Mouse (Mus musculus): ENCODE data around the gene Csf2rb2. TPM values are rescaled to one million over a fixed set of nuclear protein-coding genes. Genes with fewer than 3 reads are reported as not detected.
"Not testable (repeated sequence)": the region's sequence is repeated elsewhere in the genome, so short reads cannot be mapped to it uniquely, and the experiment has no call there.

Csf2rb2 gene
- polyA plus RNA-seq, 1 experiment from 2014 or later: 0.70 TPM

GRCm38 (mm10) chr15:78256602-78257259, 48.8 kb downstream of the Csf2rb2 start:
- not testable (repeated sequence) for H3K9me3 ChIP-seq (ENCODE audit: control insufficient read depth, low read length); H3K4me3 ChIP-seq (ENCODE audit: low read depth, low read length); H3K9ac ChIP-seq (ENCODE audit: low read length); H3K4me1 ChIP-seq (ENCODE audit: control insufficient read depth, insufficient read depth, low read length); ATAC-seq (ENCODE audit: insufficient read depth, low FRiP score, low TSS enrichment); DNase-seq (ENCODE audit: low spot score); H3K27ac ChIP-seq (ENCODE audit: low read depth, low read length); H3K36me3 ChIP-seq (ENCODE audit: control insufficient read depth, insufficient read depth, low read length); H3K4me2 ChIP-seq (ENCODE audit: low read depth); H3K27me3 ChIP-seq (ENCODE audit: control insufficient read depth, insufficient read depth, low read length)

- H3K27ac ChIP-seq (ENCODE audit: low read depth, low read length): no peak overlapping the region
- DNase-seq (ENCODE audit: low spot score) (peak; percentile 72), ATAC-seq (ENCODE audit: insufficient read depth, low FRiP score, low TSS enrichment) (no peak)
- WGBS: 25% methylated on average over 20 of the region's 20 CpGs
- H3K9ac ChIP-seq (ENCODE audit: low read length): no peak overlapping the region
- no peaks in the 10 kb centered on the region for H3K36me3 ChIP-seq (ENCODE audit: control insufficient read depth, insufficient read depth, low read length)
- H3K27me3 ChIP-seq (ENCODE audit: control insufficient read depth, insufficient read depth, low read length): no peaks in the 10 kb centered on the region
- H3K4me3 ChIP-seq (ENCODE audit: low read depth, low read length): no peak overlapping the region
- no peak overlapping the region for H3K4me2 ChIP-seq (ENCODE audit: low read depth)
- H3K4me1 ChIP-seq (ENCODE audit: control insufficient read depth, insufficient read depth, low read length): no peaks in the 10 kb centered on the region
- H3K9me3 ChIP-seq (ENCODE audit: control insufficient read depth, low read length): no peaks in the 10 kb centered on the region
These were observed 50.8 kb downstream of the Csf2rb2 start for GRCm38 (mm10) chr15:78254751-78255150.

GRCm38 (mm10) chr15:78248410-78248809, 57.1 kb downstream of the Csf2rb2 start:
- ATAC-seq (ENCODE audit: insufficient read depth, low FRiP score, low TSS enrichment) (no peak), DNase-seq (ENCODE audit: low spot score) (no peak)
- no peaks in the 10 kb centered on the region for H3K9me3 ChIP-seq (ENCODE audit: control insufficient read depth, low read length)
- no peaks in the 10 kb centered on the region for H3K4me1 ChIP-seq (ENCODE audit: control insufficient read depth, insufficient read depth, low read length)
- no peaks in the 10 kb centered on the region for H3K27me3 ChIP-seq (ENCODE audit: control insufficient read depth, insufficient read depth, low read length)
- no peak overlapping the region for H3K4me3 ChIP-seq (ENCODE audit: low read depth, low read length)
- no peaks in the 10 kb centered on the region for H3K36me3 ChIP-seq (ENCODE audit: control insufficient read depth, insufficient read depth, low read length)
- no peak overlapping the region for H3K4me2 ChIP-seq (ENCODE audit: low read depth)
- 80% methylated on average over 3 of the region's 3 CpGs for WGBS
- no peak overlapping the region for H3K27ac ChIP-seq (ENCODE audit: low read depth, low read length)
- H3K9ac ChIP-seq (ENCODE audit: low read length): no peak overlapping the region

GRCm38 (mm10) chr15:78247659-78248058, 57.9 kb downstream of the Csf2rb2 start:
- DNase-seq (ENCODE audit: low spot score) (no peak), ATAC-seq (ENCODE audit: insufficient read depth, low FRiP score, low TSS enrichment) (no peak)
- no peak overlapping the region for H3K27ac ChIP-seq (ENCODE audit: low read depth, low read length)
- H3K4me2 ChIP-seq (ENCODE audit: low read depth): no peak overlapping the region
- no peaks in the 10 kb centered on the region for H3K27me3 ChIP-seq (ENCODE audit: control insufficient read depth, insufficient read depth, low read length)
- H3K4me1 ChIP-seq (ENCODE audit: control insufficient read depth, insufficient read depth, low read length): no peaks in the 10 kb centered on the region
- no peaks in the 10 kb centered on the region for H3K36me3 ChIP-seq (ENCODE audit: control insufficient read depth, insufficient read depth, low read length)
- WGBS: 84% methylated on average over 2 of the region's 2 CpGs
- no peaks in the 10 kb centered on the region for H3K9me3 ChIP-seq (ENCODE audit: control insufficient read depth, low read length)
- H3K4me3 ChIP-seq (ENCODE audit: low read depth, low read length): no peak overlapping the region
- no peak overlapping the region for H3K9ac ChIP-seq (ENCODE audit: low read length)

DNA sequence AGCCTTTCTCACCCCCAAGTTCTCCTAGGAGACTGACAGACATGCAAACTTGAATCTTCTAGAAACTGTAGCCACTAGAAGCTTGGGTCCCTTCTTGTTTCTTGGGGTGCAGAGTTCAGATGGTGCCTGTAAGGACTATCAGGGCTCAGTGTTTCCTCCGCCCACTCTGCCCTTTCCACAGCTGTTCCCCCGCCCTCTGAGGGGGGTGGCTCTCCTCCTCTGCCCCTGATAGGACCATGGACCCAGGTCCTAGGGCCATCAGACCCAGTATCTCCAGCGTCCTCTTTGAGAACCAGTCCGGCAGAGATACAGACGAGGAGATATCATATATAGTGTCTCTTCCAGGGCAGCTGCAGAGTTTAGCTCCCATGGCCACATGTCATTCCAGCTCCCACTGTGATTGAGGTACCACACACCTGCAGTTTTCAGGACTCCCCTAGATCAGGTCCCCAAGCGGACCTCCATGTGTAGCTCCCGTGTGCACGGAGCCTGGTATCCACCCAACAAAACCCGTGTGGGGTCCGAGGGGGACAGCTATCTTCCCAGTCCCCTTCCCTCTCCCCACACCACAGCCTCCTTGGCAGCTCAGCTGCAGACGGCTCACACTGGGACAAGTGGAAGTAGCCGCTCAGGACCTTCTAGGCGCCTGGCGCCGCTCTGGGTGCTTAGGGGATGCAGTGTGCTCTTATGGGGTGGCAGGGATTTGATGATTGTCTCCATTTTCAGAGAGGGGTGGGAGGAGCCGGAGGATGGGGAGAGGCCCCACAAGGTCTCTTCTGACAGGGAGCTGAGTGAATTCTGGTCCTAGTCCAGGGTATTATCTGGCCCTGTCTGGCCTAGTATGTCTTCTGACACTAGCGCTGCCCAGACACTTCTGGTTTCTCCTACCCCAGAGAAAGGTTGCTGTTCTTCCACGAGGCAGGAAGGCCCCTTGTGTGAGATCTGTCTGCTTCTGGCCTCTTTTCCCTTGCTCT, 59.1 kb downstream of the Csf2rb2 start:
- Histone ChIP-seq H3K27me3 (ENCODE audit: control insufficient read depth, insufficient read depth, low read length) (no peaks in the 10 kb centered on the region), H3K36me3 (ENCODE audit: control insufficient read depth, insufficient read depth, low read length) (no peaks in the 10 kb centered on the region), H3K9ac (ENCODE audit: low read length) (no peak overlapping the region), H3K4me1 (ENCODE audit: control insufficient read depth, insufficient read depth, low read length) (no peaks in the 10 kb centered on the region), H3K4me3 (ENCODE audit: low read depth, low read length) (no peak overlapping the region), H3K9me3 (ENCODE audit: control insufficient read depth, low read length) (no peaks in the 10 kb centered on the region), H3K4me2 (ENCODE audit: low read depth) (no peak overlapping the region), H3K27ac (ENCODE audit: low read depth, low read length) (no peak overlapping the region)
- ATAC-seq (ENCODE audit: insufficient read depth, low FRiP score, low TSS enrichment) (no peak), DNase-seq (ENCODE audit: low spot score) (no peak)
- 82% methylated on average over 18 of the region's 18 CpGs for WGBS

DNA sequence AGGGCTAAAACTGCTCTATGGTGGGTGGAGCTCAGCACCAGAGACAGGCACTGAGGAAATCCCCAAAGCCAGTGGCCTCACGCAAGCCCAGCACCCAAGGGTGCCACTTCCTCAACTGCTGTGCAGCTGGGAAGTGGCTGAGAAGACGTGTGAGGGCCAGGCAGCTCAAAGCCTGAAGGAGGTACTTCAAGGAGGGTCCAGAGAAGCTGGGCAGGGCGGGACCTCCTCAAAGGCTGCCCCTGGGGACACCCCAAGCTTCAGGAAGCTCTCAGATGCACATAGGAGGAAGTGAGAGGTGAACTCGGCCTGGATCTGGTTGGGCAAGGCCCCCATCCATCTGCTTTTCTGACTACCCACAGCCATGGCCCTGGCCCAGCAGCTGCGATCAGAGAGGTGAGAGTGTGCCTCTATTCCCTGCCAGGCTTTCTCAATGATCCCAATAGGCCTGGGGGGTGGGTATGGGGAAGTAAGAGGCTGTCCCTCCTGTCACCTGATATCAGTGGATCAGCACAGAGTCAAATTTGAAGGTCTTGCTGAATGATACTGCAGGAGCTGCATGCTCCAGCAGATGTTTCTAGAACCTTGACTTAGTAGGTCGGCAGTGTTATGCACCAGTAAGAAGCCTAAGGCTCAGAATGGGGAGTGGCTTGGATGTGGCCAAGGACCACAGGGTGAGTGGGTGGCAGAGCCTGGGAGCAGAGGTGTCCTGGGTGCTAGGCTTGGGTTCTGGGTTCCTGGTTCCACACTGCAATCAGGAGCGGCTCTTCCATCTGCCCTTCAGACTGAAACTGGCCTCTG, 60.6 kb downstream of the Csf2rb2 start, which contains the start of gene Ncf4:
Gene Ncf4, plus strand, starts transcription at position 107 of the 798 bp plus-strand sequence.
- Histone ChIP-seq H3K27ac (ENCODE audit: low read depth, low read length) (no peak within 1 kb of the TSS), H3K4me3 (ENCODE audit: low read depth, low read length) (no peak within 1 kb of the TSS), H3K9ac (ENCODE audit: low read length) (no peak within 1 kb of the TSS), H3K4me1 (ENCODE audit: control insufficient read depth, insufficient read depth, low read length) (no peaks in the 10 kb centered on the region), H3K27me3 (ENCODE audit: control insufficient read depth, insufficient read depth, low read length) (no peaks in the 10 kb centered on the region), H3K4me2 (ENCODE audit: low read depth) (no peak within 1 kb of the TSS), H3K36me3 (ENCODE audit: control insufficient read depth, insufficient read depth, low read length) (no peaks in the 10 kb centered on the region), H3K9me3 (ENCODE audit: control insufficient read depth, low read length) (no peaks in the 10 kb centered on the region)
- 79% methylated on average over 7 of the region's 7 CpGs for WGBS
- ATAC-seq (ENCODE audit: insufficient read depth, low FRiP score, low TSS enrichment): no peak
- DNase-seq (ENCODE audit: low spot score): no peak

DNA sequence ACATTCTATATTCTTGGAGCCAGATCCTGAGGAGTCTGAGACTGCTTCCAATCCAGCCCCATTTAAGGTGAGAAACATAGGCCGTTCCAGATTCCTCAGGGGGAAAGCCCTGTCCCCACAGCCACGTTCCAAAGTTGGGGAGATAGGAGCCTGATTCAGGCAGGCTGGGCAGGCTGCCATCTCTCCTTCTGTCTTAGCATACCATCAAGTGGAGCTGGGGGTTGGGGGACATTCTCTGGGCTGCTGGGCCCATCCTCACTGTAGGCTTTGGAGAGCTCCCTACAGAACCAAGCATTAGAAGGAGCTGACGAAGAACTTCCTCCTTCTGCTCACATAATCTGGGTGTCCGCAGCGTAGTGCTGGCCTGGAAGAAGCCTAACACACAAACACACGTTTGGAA, 61.7 kb downstream of the Csf2rb2 start:
- DNase-seq (ENCODE audit: low spot score) (no peak), ATAC-seq (ENCODE audit: insufficient read depth, low FRiP score, low TSS enrichment) (no peak)
- 81% methylated on average over 6 of the region's 6 CpGs for WGBS

GRCm38 (mm10) chr15:78243061-78243460, 62.5 kb downstream of the Csf2rb2 start:
- Histone ChIP-seq H3K9me3 (ENCODE audit: control insufficient read depth, low read length) (no peaks in the 10 kb centered on the region), H3K4me1 (ENCODE audit: control insufficient read depth, insufficient read depth, low read length) (no peaks in the 10 kb centered on the region), H3K36me3 (ENCODE audit: control insufficient read depth, insufficient read depth, low read length) (no peaks in the 10 kb centered on the region), H3K4me2 (ENCODE audit: low read depth) (no peak overlapping the region), H3K4me3 (ENCODE audit: low read depth, low read length) (no peak overlapping the region), H3K9ac (ENCODE audit: low read length) (no peak overlapping the region), H3K27me3 (ENCODE audit: control insufficient read depth, insufficient read depth, low read length) (no peaks in the 10 kb centered on the region), H3K27ac (ENCODE audit: low read depth, low read length) (no peak overlapping the region)
- DNase-seq (ENCODE audit: low spot score): no peak
- no peak for ATAC-seq (ENCODE audit: insufficient read depth, low FRiP score, low TSS enrichment)
- WGBS: 78% methylated on average over 8 of the region's 8 CpGs

More for the DNA sequence above, 61.7 kb downstream of the Csf2rb2 start:
- Histone ChIP-seq H3K4me3 (ENCODE audit: low read depth, low read length) (no peak overlapping the region), H3K9me3 (ENCODE audit: control insufficient read depth, low read length) (no peaks in the 10 kb centered on the region), H3K4me2 (ENCODE audit: low read depth) (no peak overlapping the region), H3K27ac (ENCODE audit: low read depth, low read length) (no peak overlapping the region), H3K9ac (ENCODE audit: low read length) (no peak overlapping the region), H3K27me3 (ENCODE audit: control insufficient read depth, insufficient read depth, low read length) (no peaks in the 10 kb centered on the region), H3K36me3 (ENCODE audit: control insufficient read depth, insufficient read depth, low read length) (no peaks in the 10 kb centered on the region), H3K4me1 (ENCODE audit: control insufficient read depth, insufficient read depth, low read length) (no peaks in the 10 kb centered on the region)

All from neural tube, embryonic 11.5 days (tissue).